Mouse (Mus musculus) brain, embryonic 18.5 days (tissue): ENCODE results near the gene Mboat7.
"Not testable (repeated sequence)": the region's sequence is repeated elsewhere in the genome, so short reads cannot be mapped to it uniquely, and the experiment has no call there.

Experiments used
- DNase-seq: peaks from one replicate; pipeline ENCODE4 v3.0.0-alpha.2; 2012; ENCODE audit warnings: low read depth, low spot score

Mboat7 gene

GRCm38 (mm10) chr7:3692987-3693808 lies at the start of gene Mboat7:
Mboat7 (minus strand) TSS chr7:3693523.
- peak; percentile 99 for DNase-seq

- DNase-seq, result not testable (repeated sequence)
These were observed 39.4 kb upstream of the Mboat7 start for GRCm38 (mm10) chr7:3732675-3733074.

DNA sequence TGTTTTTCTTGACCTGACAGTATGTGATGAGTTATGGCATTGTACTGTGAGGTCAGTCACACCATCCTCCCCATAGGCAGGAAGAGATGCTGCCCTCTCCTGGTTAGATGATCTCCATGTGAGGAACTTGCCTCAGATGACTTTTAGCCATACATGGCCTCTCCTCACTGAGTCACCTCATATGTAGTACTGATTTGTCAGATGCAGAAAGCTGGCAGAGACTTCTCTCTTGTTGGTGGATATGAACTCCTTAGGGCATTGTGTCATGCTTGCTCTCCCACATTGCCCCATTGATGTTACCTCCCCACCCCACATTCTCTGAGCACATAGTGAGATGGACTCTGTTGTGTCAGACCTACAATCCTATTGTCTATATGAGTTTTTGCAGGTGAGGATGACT lies 32.1 kb upstream of the Mboat7 start:
- DNase-seq, result not testable (repeated sequence)

DNA sequence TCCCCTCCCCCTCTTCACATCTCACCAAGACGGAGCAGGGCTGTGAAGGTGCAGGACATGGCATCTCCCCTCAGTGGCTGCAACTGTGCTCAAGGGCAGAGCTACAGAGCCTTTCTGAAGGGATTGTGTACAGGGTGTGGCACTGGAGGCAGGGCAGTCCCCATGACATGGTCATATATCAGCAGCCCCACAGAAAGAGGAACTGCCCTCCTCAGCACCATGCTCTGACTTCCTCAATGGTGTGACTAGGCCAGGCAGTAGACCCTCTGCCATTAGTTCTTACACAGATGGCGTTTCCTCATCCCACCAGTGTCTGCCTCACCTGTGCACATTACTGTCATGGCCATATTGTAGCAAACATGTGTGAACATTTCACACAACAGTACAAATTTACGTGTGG lies 26.9 kb upstream of the Mboat7 start, which contains the start of gene Pirb:
Gene Pirb (minus strand): TSS at position 124 of the 400 bp plus-strand sequence.
- DNase-seq, result not testable (repeated sequence)

GRCm38 (mm10) chr7:3715249-3715648 lies 21.9 kb upstream of the Mboat7 start:
- DNase-seq, result no peak

DNA sequence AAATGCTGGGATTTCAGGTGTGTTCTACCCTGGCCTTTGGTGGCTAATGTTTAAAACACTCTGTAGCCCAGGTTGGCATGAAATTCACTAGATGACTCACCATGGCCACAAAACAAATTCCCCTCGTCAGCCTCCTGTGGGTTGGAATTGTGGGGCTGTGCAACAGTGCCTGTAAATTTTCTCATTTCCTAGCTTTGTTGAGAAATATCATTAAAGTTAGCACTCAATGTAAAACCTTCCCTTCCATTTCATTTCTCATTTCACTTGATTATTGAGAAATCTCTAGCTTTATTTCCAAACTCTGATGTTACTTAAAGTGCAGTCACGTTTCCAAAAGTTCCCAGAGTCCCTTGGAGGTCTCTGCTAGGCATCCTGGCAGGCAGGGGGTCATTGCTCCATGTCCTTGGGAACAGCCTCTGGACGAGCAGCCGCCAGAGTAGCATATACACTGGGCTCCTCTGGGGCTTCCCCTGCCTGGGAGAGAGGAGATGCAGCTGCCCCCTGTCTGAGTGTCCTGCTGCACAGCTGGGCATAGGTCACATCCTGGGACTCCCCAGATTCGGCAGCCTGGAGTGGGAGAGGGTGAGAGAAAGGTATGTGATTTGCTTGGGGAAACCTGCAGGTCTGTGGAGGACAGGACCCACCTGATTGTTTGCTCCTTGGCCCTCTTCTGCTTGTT lies 19.1 kb upstream of the Mboat7 start:
- no peak for DNase-seq

GRCm38 (mm10) chr7:3709000-3709399 lies 15.7 kb upstream of the Mboat7 start:
- DNase-seq, result no peak

DNA sequence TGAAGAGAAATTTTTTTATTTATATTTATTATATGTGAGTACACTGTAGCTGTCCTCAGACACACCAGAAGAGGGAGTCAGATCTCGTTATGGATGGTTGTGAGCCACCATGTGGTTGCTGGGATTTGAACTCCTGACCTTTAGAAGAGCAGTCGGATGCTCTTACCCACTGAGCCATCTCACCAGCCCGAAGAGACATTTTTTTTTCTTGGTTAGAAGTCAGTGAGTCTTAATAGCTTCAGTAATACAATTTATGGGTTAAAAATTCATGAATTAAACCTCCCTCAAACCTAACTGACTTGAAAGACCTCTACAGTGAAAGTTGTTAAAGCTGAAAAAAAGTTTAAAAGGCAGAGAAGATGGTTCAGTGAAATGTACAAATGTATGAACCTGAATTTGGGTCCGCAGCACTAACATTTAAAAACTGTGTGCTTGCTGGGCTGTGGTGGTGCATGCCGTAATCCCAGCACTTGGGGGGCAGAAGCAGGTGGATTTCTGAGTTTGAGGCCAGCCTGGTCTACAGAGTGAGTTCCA lies 15.2 kb upstream of the Mboat7 start:
- DNase-seq, result not testable (repeated sequence)

DNA sequence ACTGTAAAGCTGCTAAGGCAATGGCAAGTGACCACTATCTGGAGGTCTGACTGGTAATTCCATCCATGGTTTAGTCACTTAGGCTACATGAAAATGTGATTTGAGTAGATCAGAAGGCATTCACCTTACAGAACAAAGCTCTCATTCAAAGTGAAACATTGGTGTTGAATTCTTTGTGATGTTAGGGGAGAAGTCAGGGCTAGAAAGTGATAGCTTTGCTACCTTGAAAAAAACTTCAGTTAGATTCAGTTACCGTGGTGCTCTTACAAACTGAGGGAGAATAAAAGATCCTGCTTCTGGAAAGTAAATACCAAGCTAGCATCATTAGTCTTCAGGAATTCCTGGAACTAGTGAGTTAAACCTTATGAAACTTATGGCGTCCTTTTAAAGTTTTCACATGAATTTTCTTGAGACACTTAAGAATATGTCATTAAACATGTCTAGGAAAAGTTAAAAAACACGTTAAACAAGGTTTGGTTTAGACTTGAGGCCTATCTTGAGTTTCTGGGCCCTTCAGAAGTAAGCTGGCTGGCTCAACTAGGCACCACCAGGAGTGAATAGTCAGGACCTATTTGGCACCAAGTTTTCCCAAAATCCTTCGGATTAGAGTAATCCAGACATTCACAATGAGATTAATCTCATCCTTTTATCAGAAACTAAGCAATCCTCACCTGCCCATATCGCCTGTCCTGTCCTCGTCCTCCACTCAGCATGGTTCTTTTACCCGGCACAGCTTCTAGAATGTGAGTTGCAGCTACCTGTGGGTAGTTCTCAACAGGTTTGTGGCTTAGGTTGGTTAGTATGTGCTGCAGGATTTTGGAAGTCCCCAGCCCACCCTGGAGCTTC lies 14.5 kb upstream of the Mboat7 start:
- DNase-seq, result no peak

DNA sequence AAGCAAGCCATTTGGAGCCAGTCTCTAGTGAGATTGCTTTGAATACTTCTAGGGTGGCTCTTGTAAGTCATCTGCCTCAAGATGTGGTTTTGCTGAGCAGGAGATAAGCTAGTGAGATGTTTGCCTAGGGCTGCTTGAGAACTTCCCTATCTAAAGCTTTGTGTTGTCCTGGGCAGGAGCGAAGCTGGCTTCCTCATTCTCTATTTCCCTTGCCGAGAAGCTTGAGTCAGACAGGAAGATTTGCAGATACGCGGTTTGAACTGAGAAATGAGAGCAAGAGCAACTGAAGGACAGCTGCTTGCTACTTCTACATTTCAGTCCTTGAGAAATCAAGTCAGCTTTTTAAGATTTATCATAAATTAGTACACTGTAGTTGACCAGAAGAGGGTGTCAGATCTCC lies 13.7 kb upstream of the Mboat7 start:
- no peak for DNase-seq

- no peak for DNase-seq
These were observed 13.1 kb upstream of the Mboat7 start for GRCm38 (mm10) chr7:3706343-3706934.

DNA sequence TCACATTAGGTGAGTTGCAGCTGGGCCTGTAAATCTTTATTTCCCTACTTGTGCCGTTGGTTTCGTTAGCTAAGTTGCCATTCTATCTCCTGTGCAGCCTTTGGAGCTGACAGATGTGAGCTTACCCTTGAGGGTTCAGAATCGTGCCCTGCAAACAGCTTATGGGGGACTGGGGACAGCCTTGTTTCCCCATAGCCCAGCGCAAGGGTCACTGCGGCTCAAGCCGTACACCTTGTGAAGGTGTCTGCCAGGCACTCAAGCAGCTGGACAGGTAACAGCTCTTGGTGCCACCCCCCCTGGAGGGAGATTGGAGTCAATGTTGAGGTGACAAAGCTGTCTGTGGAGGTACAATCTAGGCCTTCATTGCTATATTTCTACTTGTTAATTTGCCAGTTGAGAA lies 12.6 kb upstream of the Mboat7 start:
- DNase-seq, result no peak

GRCm38 (mm10) chr7:3705461-3705860 lies 12.1 kb upstream of the Mboat7 start:
- DNase-seq, result not testable (repeated sequence)

- DNase-seq, result no peak
These were observed 11.2 kb upstream of the Mboat7 start for GRCm38 (mm10) chr7:3704475-3704874.

DNA sequence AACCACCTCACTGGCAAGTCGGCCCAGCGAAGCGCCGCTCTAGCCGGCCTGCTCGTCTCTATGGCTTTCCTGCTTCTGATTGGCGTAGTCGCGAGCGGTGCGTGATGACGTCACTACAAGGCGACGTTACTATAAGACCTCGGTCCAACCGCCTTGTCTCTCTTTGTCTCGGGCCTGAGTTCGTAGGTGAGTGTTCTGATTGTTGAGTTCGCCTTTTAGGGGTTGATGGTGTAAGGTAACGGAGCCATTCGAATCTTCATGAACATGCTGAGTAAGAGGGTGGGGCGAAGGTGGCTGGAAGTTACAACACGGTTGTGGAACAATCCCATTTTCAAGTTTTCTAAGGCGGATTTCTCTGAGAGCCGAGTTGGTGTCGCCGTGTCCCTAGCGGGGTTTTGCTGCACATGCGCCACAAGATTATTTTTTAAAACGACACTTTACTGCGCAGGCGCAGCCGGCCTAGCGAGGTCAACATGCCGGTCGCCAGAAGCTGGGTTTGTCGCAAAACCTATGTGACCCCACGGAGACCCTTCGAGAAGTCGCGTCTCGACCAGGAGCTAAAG lies 10.6 kb upstream of the Mboat7 start, which contains the start of gene Rps9:
Gene Rps9 (plus strand): TSS at position 115 of the 563 bp plus-strand sequence.
- peak; percentile 95 for DNase-seq

DNA sequence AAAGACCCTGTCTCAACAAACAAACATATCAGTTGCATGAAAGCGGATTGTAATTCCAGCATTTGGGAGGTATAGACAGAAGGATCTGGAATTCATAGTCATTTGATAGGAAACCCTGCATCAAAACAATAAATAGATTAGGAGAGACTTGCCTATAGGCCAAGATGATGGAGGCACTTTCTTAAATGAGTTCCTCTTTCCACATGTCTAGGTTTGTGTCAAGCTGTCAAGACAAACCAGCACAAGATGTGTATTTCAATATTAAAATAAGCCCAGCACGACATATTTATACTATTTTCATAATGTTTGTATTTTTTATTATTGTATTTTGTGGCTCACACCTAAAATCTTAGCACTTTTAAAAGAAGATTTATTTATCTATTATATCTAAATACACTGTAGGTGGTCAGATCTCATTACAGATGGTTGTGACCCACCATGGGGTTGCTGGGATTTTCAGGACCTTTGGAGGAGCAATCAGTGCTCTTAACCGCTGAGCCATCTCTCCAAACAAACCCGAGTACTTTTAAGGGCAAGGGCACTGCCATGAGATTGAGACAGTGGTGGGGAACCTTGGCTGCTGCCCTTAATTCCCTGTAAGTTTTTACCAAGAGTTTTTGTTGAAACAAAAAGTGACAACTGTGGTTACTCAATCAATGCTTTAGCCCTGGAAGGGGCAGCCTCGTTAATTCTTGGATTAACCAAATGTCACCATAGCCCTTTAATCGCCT lies 10.0 kb upstream of the Mboat7 start:
- DNase-seq, result no peak

DNA sequence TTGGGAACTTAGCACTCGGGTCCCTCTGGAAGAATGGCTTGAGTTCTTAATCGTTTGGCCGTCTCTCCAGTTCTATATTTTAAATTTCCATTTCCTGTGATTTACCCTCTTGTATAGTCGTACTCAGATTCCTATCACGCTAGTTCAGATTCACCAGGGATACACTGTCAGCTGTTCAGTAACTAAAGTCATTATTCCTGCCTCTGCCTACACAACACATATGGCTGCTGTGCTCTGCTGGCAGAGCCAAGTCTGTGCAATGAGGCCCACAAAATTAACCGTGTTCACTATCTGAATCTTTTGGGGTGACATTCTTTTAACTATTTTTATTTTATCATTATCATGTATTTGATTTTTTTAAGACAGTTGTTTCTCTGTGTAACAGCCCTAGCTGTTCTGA lies 5.1 kb upstream of the Mboat7 start:
- DNase-seq, result no peak

- not testable (repeated sequence) for DNase-seq
These were observed 1.6 kb upstream of the Mboat7 start for GRCm38 (mm10) chr7:3694949-3695305.

DNA sequence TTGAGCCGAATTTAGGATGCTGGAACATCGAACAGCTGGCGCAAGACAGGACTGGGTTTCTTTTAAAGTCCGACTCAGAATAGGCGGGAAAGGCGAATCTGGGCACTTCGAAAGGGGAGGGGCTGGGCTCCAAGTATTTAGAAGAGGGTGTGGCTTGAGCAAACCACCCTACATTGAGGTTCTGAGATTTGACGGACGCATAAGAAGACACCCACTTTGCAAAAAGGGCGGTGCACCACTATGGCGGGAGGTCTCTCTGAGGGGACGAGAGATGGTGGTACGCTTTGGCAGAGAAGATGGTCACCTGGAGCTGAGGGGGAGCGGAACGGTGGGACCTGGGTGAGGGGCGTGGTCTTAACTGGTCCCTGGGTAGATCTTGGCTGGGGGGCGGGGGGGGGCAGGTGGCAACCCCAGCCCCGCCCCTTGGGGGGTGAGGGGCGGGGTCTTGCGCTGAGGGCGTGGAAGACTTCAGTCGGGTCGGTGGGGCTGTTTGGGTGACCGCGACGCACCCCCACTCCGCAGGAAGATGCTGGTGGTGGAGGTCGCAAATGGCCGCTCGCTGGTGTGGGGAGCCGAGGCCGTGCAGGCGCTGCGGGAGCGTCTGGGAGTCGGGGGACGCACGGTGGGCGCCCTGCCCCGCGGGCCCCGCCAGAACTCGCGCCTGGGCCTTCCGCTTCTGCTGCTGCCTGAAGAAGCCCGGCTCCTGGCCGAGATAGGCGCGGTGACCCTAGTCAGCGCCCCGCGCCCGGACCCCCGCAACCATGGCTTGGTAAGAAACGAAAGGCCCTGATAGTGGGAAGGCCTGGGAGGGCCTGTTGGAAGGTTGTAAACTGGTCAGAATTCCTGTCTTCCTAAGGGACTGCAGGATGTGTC lies 989 bp upstream of the Mboat7 start:
- peak; percentile 76 for DNase-seq

GRCm38 (mm10) chr7:3693809-3694075 lies 419 bp upstream of the Mboat7 start:
- no peak for DNase-seq
